Mouse (Mus musculus): Measurements from ENCODE around the gene Olfr1131. TPM values are rescaled to one million over a fixed set of nuclear protein-coding genes. Genes with fewer than 3 reads are reported as not detected.

Olfr1131 gene
- polyA plus RNA-seq (2015; fragmentation: Nextera tagmentation; extraction: Ambion mirVana), result not detected in 2 replicates

GRCm38 (mm10) chr2:87626804-87627203 lies at the start of gene Olfr1131:
Gene Olfr1131 (plus strand): TSS chr2:87627104.

GRCm38 (mm10) chr2:87605912-87606311 lies 21.0 kb upstream of the Olfr1131 start, which contains the start of gene Olfr1130:
Gene Olfr1130 (plus strand): TSS chr2:87606212.

GRCm38 (mm10) chr2:87637435-87637834 lies 10.5 kb downstream of the Olfr1131 start, which contains the start of gene Olfr1132:
Gene Olfr1132 (minus strand): TSS chr2:87637535.

GRCm38 (mm10) chr2:87647274-87647673 lies 20.4 kb downstream of the Olfr1131 start, which contains the start of gene Olfr1133:
Gene Olfr1133 (minus strand): TSS chr2:87647374.

GRCm38 (mm10) chr2:87658360-87658759 lies 31.5 kb downstream of the Olfr1131 start, which contains the start of gene Olfr1134:
Gene Olfr1134 (minus strand): TSS chr2:87658460.

GRCm38 (mm10) chr2:87673564-87673963 lies 46.7 kb downstream of the Olfr1131 start, which contains the start of gene Olfr1135:
Gene Olfr1135 (minus strand): TSS chr2:87673664.

Other genes starting within 250 kb of the Olfr1131 start
- gene Olfr1122, start 241.3 kb upstream of the Olfr1131 start, polyA plus RNA-seq (2015; fragmentation: Nextera tagmentation; extraction: Ambion mirVana), result not detected in 2 replicates
- not detected in 2 replicates for gene Olfr1123, start 210.5 kb upstream of the Olfr1131 start, polyA plus RNA-seq (2015; fragmentation: Nextera tagmentation; extraction: Ambion mirVana)
- 0.05 TPM in 1 of 2 replicates, not detected in the other for gene Olfr1124, start 196.8 kb upstream of the Olfr1131 start, polyA plus RNA-seq (2015; fragmentation: Nextera tagmentation; extraction: Ambion mirVana)
- not detected in 2 replicates for gene Olfr1126, start 173.1 kb upstream of the Olfr1131 start, polyA plus RNA-seq (2015; fragmentation: Nextera tagmentation; extraction: Ambion mirVana)
- gene Pramel7, start 130.0 kb upstream of the Olfr1131 start, polyA plus RNA-seq (2015; fragmentation: Nextera tagmentation; extraction: Ambion mirVana), result not detected in 2 replicates
- gene Pramel6, start 120.5 kb upstream of the Olfr1131 start, polyA plus RNA-seq (2015; fragmentation: Nextera tagmentation; extraction: Ambion mirVana), result not detected in 2 replicates
- gene Olfr153, start 95.3 kb upstream of the Olfr1131 start, polyA plus RNA-seq (2015; fragmentation: Nextera tagmentation; extraction: Ambion mirVana), result not detected in 2 replicates
- gene Olfr1128, start 81.6 kb upstream of the Olfr1131 start, polyA plus RNA-seq (2015; fragmentation: Nextera tagmentation; extraction: Ambion mirVana), result not detected in 2 replicates
- not detected in 2 replicates for gene Olfr1129, start 53.2 kb upstream of the Olfr1131 start, polyA plus RNA-seq (2015; fragmentation: Nextera tagmentation; extraction: Ambion mirVana)
- gene Olfr1130, start 20.9 kb upstream of the Olfr1131 start, polyA plus RNA-seq (2015; fragmentation: Nextera tagmentation; extraction: Ambion mirVana), result not detected in 2 replicates
- not detected in 2 replicates for gene Olfr1132, start 10.4 kb downstream of the Olfr1131 start, polyA plus RNA-seq (2015; fragmentation: Nextera tagmentation; extraction: Ambion mirVana)
- not detected in 2 replicates for gene Olfr1133, start 20.3 kb downstream of the Olfr1131 start, polyA plus RNA-seq (2015; fragmentation: Nextera tagmentation; extraction: Ambion mirVana)
- not detected in 2 replicates for gene Olfr1134, start 31.4 kb downstream of the Olfr1131 start, polyA plus RNA-seq (2015; fragmentation: Nextera tagmentation; extraction: Ambion mirVana)
- not detected in 2 replicates for gene Olfr1135, start 46.6 kb downstream of the Olfr1131 start, polyA plus RNA-seq (2015; fragmentation: Nextera tagmentation; extraction: Ambion mirVana)
- not detected in 2 replicates for gene Olfr1136, start 66.8 kb downstream of the Olfr1131 start, polyA plus RNA-seq (2015; fragmentation: Nextera tagmentation; extraction: Ambion mirVana)
- not detected in 2 replicates for gene Olfr1137, start 86.1 kb downstream of the Olfr1131 start, polyA plus RNA-seq (2015; fragmentation: Nextera tagmentation; extraction: Ambion mirVana)
- not detected in 2 replicates for gene Olfr1138, start 112.9 kb downstream of the Olfr1131 start, polyA plus RNA-seq (2015; fragmentation: Nextera tagmentation; extraction: Ambion mirVana)
- gene Olfr1140, start 116.6 kb downstream of the Olfr1131 start, polyA plus RNA-seq (2015; fragmentation: Nextera tagmentation; extraction: Ambion mirVana), result not detected in 2 replicates
- gene Olfr1141, start 126.9 kb downstream of the Olfr1131 start, polyA plus RNA-seq (2015; fragmentation: Nextera tagmentation; extraction: Ambion mirVana), result not detected in 2 replicates
- not detected in 2 replicates for gene Olfr152, start 152.4 kb downstream of the Olfr1131 start, polyA plus RNA-seq (2015; fragmentation: Nextera tagmentation; extraction: Ambion mirVana)
- not detected in 2 replicates for gene Olfr1143, start 173.5 kb downstream of the Olfr1131 start, polyA plus RNA-seq (2015; fragmentation: Nextera tagmentation; extraction: Ambion mirVana)
- not detected in 2 replicates for gene Olfr1145, start 182.7 kb downstream of the Olfr1131 start, polyA plus RNA-seq (2015; fragmentation: Nextera tagmentation; extraction: Ambion mirVana)
- not detected in 2 replicates for gene Olfr1148, start 203.4 kb downstream of the Olfr1131 start, polyA plus RNA-seq (2015; fragmentation: Nextera tagmentation; extraction: Ambion mirVana)
- gene Olfr1150-ps1, start 216.9 kb downstream of the Olfr1131 start, polyA plus RNA-seq (2015; fragmentation: Nextera tagmentation; extraction: Ambion mirVana), result not detected in 2 replicates
- gene Olfr1151, start 228.8 kb downstream of the Olfr1131 start, polyA plus RNA-seq (2015; fragmentation: Nextera tagmentation; extraction: Ambion mirVana), result not detected in 2 replicates
- not detected in 2 replicates for gene Olfr1152, start 239.4 kb downstream of the Olfr1131 start, polyA plus RNA-seq (2015; fragmentation: Nextera tagmentation; extraction: Ambion mirVana)